Mouse (Mus musculus): ENCODE measurements around the gene Stambp. TPM values are rescaled to one million over a fixed set of nuclear protein-coding genes. Genes with fewer than 3 reads are reported as not detected.
"Not testable (repeated sequence)": the region's sequence is repeated elsewhere in the genome, so short reads cannot be mapped to it uniquely, and the experiment has no call there.

Stambp gene
- polyA plus RNA-seq, 1 experiment from 2014 or later = 28.3 TPM

GRCm38 (mm10) chr6:83598646-83599045 is 26.1 kb upstream of the Stambp start:
- H3K27ac ChIP-seq (ENCODE audit: low read length) = no peak overlapping the region
- H3K4me3 ChIP-seq (ENCODE audit: low read depth, low read length) = peak overlapping the region; percentile 15
- H3K4me1 ChIP-seq (ENCODE audit: control insufficient read depth, insufficient read depth, low read length) = no peaks in the 10 kb centered on the region
- H3K4me2 ChIP-seq (replicated peaks; ENCODE audit: low read depth, low read length) = peak overlapping the region; percentile 44
- WGBS = 8% methylated on average over 9 of the region's 9 CpGs
- no peaks in the 10 kb centered on the region for H3K36me3 ChIP-seq (ENCODE audit: control insufficient read depth, insufficient read depth, low read length)
- no peak overlapping the region for H3K9ac ChIP-seq (replicated peaks; ENCODE audit: low read depth, low read length)
- no peaks in the 10 kb centered on the region for H3K27me3 ChIP-seq (ENCODE audit: control insufficient read depth, insufficient read depth, low read length)
- H3K9me3 ChIP-seq (ENCODE audit: control insufficient read depth, low read depth, low read length) = no peaks in the 10 kb centered on the region
- no peak for ATAC-seq (ENCODE audit: insufficient number of reproducible peaks, insufficient read depth, low FRiP score, low read depth)

DNA sequence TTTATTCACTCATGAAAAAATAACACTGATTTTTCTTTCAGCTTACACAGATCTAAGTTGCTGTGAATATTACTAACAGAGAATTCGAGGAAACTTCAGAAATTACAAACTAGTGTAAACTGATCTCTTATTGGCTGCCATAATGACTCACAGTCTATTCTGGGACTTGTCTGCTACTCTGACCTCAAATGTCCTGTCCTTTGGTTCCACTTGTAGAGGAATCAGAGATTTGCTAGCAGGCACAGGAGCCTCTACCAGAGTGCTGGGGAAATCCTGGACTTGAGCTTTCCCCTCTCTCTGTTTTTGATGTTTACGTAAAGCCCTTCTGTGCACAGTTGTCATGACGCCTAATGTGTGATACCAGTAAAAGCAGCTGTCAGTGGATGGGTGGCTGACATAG is 25.5 kb upstream of the Stambp start:
- no peak overlapping the region for H3K27ac ChIP-seq (ENCODE audit: low read length)
- H3K4me2 ChIP-seq (replicated peaks; ENCODE audit: low read depth, low read length) = no peak overlapping the region
- no peaks in the 10 kb centered on the region for H3K36me3 ChIP-seq (ENCODE audit: control insufficient read depth, insufficient read depth, low read length)
- WGBS = 42% methylated on average over 3 of the region's 3 CpGs
- no peaks in the 10 kb centered on the region for H3K9me3 ChIP-seq (ENCODE audit: control insufficient read depth, low read depth, low read length)
- no peak for ATAC-seq (ENCODE audit: insufficient number of reproducible peaks, insufficient read depth, low FRiP score, low read depth)
- no peak overlapping the region for H3K4me3 ChIP-seq (ENCODE audit: low read depth, low read length)
- H3K9ac ChIP-seq (replicated peaks; ENCODE audit: low read depth, low read length) = no peak overlapping the region
- H3K27me3 ChIP-seq (ENCODE audit: control insufficient read depth, insufficient read depth, low read length) = no peaks in the 10 kb centered on the region
- no peaks in the 10 kb centered on the region for H3K4me1 ChIP-seq (ENCODE audit: control insufficient read depth, insufficient read depth, low read length)

- ATAC-seq (ENCODE audit: insufficient number of reproducible peaks, insufficient read depth, low FRiP score, low read depth) = no peak
- H3K9me3 ChIP-seq (ENCODE audit: control insufficient read depth, low read depth, low read length) = no peaks in the 10 kb centered on the region
- H3K4me3 ChIP-seq (ENCODE audit: low read depth, low read length) = no peak overlapping the region
- no peaks in the 10 kb centered on the region for H3K36me3 ChIP-seq (ENCODE audit: control insufficient read depth, insufficient read depth, low read length)
- no peaks in the 10 kb centered on the region for H3K4me1 ChIP-seq (ENCODE audit: control insufficient read depth, insufficient read depth, low read length)
- no peak overlapping the region for H3K4me2 ChIP-seq (replicated peaks; ENCODE audit: low read depth, low read length)
- no peak overlapping the region for H3K9ac ChIP-seq (replicated peaks; ENCODE audit: low read depth, low read length)
- 94% methylated on average over 2 of the region's 2 CpGs for WGBS
- H3K27ac ChIP-seq (ENCODE audit: low read length) = no peak overlapping the region
- H3K27me3 ChIP-seq (ENCODE audit: control insufficient read depth, insufficient read depth, low read length) = no peaks in the 10 kb centered on the region
Measured at GRCm38 (mm10) chr6:83595035-83595434, 22.5 kb upstream of the Stambp start.

DNA sequence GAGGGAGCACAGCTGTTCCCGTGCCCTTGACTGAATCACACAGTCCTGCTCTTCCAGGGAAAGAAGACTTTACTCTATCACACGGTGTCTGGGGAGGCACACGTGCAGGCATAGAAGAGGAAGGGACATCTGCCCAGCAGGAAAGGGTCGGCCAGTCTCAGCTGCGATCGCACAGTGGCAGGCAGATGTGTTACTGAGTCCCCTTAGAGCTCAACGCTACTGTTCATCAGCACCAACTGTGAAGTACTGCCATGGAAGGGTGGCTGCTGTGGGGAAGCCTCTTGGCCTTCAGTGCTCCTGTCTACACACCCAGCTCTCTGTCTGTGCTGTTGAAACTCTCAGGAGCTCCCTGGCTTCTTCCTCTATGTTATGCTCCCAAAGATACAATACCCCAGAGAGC is 21.4 kb upstream of the Stambp start:
- Histone ChIP-seq H3K27ac (ENCODE audit: low read length) (no peak overlapping the region), H3K9ac (replicated peaks; ENCODE audit: low read depth, low read length) (no peak overlapping the region), H3K9me3 (ENCODE audit: control insufficient read depth, low read depth, low read length) (no peaks in the 10 kb centered on the region), H3K36me3 (ENCODE audit: control insufficient read depth, insufficient read depth, low read length) (no peaks in the 10 kb centered on the region), H3K4me2 (replicated peaks; ENCODE audit: low read depth, low read length) (no peak overlapping the region), H3K4me1 (ENCODE audit: control insufficient read depth, insufficient read depth, low read length) (no peaks in the 10 kb centered on the region), H3K27me3 (ENCODE audit: control insufficient read depth, insufficient read depth, low read length) (no peaks in the 10 kb centered on the region), H3K4me3 (ENCODE audit: low read depth, low read length) (no peak overlapping the region)
- ATAC-seq (ENCODE audit: insufficient number of reproducible peaks, insufficient read depth, low FRiP score, low read depth) = no peak
- WGBS = 70% methylated on average over 7 of the region's 7 CpGs

DNA sequence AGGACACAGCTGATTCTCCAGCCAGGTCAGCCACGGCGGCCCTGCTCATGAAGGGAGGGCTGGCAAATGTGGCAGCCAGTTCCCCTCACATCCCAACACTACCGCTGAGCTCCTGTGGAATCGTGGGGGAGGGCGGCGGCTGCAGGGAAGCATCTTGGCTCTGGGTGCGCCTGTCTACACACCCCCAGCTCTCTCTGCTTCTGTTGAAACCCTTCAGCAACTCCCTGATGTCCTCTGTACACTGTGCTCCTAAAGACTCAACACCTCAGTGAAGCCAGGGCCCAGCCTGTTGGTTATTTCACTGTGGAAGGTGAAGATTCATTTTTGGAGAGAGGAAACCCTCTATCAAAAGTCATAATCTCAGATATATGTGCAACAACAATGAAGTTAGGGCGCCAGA is 19.5 kb upstream of the Stambp start:
- H3K4me1 ChIP-seq (ENCODE audit: control insufficient read depth, insufficient read depth, low read length) = no peaks in the 10 kb centered on the region
- H3K9ac ChIP-seq (replicated peaks; ENCODE audit: low read depth, low read length) = no peak overlapping the region
- 72% methylated on average over 8 of the region's 8 CpGs for WGBS
- no peaks in the 10 kb centered on the region for H3K36me3 ChIP-seq (ENCODE audit: control insufficient read depth, insufficient read depth, low read length)
- H3K27me3 ChIP-seq (ENCODE audit: control insufficient read depth, insufficient read depth, low read length) = no peaks in the 10 kb centered on the region
- H3K27ac ChIP-seq (ENCODE audit: low read length) = no peak overlapping the region
- H3K4me2 ChIP-seq (replicated peaks; ENCODE audit: low read depth, low read length) = no peak overlapping the region
- ATAC-seq (ENCODE audit: insufficient number of reproducible peaks, insufficient read depth, low FRiP score, low read depth) = no peak
- no peak overlapping the region for H3K4me3 ChIP-seq (ENCODE audit: low read depth, low read length)
- no peaks in the 10 kb centered on the region for H3K9me3 ChIP-seq (ENCODE audit: control insufficient read depth, low read depth, low read length)

DNA sequence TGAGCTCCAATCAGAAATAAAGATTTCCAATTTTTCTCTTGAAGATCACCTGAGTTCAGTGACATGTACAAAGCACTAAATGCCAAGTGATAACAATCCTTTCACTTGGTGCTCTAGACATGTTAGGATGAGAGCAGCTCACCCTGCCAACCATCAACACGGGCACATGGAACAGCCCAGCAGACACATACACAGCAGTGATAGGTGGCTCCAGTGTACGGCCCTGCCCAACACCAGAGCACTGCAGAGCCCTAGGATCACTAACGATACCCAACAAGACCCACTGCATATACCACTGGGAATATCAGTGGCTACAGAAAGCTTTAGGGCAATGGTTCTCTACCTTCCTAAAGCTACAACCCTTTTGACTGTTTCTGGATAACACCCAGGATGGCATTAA is 17.8 kb upstream of the Stambp start:
- H3K27ac ChIP-seq (ENCODE audit: low read length) = no peak overlapping the region
- no peaks in the 10 kb centered on the region for H3K9me3 ChIP-seq (ENCODE audit: control insufficient read depth, low read depth, low read length)
- 81% methylated on average over 3 of the region's 3 CpGs for WGBS
- H3K4me1 ChIP-seq (ENCODE audit: control insufficient read depth, insufficient read depth, low read length) = no peaks in the 10 kb centered on the region
- no peak for ATAC-seq (ENCODE audit: insufficient number of reproducible peaks, insufficient read depth, low FRiP score, low read depth)
- no peaks in the 10 kb centered on the region for H3K36me3 ChIP-seq (ENCODE audit: control insufficient read depth, insufficient read depth, low read length)
- H3K4me2 ChIP-seq (replicated peaks; ENCODE audit: low read depth, low read length) = no peak overlapping the region
- no peak overlapping the region for H3K9ac ChIP-seq (replicated peaks; ENCODE audit: low read depth, low read length)
- H3K27me3 ChIP-seq (ENCODE audit: control insufficient read depth, insufficient read depth, low read length) = no peaks in the 10 kb centered on the region
- no peak overlapping the region for H3K4me3 ChIP-seq (ENCODE audit: low read depth, low read length)

DNA sequence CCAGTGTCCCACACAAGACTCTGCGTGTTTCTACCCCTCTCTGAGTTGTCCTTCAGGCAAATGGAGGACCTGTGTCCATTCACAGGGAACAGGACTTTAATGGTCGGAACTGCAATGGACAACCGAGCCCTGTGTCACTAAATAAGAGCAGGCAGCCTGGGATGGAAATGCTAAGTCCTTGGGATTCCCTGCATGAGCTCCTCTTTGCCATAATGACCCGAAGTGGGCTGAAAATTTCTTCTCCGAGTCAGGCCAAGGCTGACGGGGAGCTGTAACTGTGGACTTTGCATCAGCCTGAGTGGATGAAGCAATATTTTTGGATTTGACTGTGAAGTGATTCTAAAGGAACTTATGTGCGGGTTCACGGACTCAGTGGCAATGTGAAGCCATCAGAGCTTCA is 14.7 kb upstream of the Stambp start:
- WGBS = 91% methylated on average over 8 of the region's 8 CpGs
- H3K36me3 ChIP-seq (ENCODE audit: control insufficient read depth, insufficient read depth, low read length); ATAC-seq (ENCODE audit: insufficient number of reproducible peaks, insufficient read depth, low FRiP score, low read depth): not testable (repeated sequence)

GRCm38 (mm10) chr6:83585328-83585727 is 12.8 kb upstream of the Stambp start:
- not testable (repeated sequence) for H3K4me2 ChIP-seq (replicated peaks; ENCODE audit: low read depth, low read length); H3K36me3 ChIP-seq (ENCODE audit: control insufficient read depth, insufficient read depth, low read length); H3K27me3 ChIP-seq (ENCODE audit: control insufficient read depth, insufficient read depth, low read length); H3K9me3 ChIP-seq (ENCODE audit: control insufficient read depth, low read depth, low read length); H3K4me3 ChIP-seq (ENCODE audit: low read depth, low read length); H3K27ac ChIP-seq (ENCODE audit: low read length); ATAC-seq (ENCODE audit: insufficient number of reproducible peaks, insufficient read depth, low FRiP score, low read depth); H3K9ac ChIP-seq (replicated peaks; ENCODE audit: low read depth, low read length); H3K4me1 ChIP-seq (ENCODE audit: control insufficient read depth, insufficient read depth, low read length)
- 69% methylated on average over 9 of the region's 9 CpGs for WGBS

More for the DNA sequence above, 14.7 kb upstream of the Stambp start:
- H3K27me3 ChIP-seq (ENCODE audit: control insufficient read depth, insufficient read depth, low read length); H3K4me2 ChIP-seq (replicated peaks; ENCODE audit: low read depth, low read length); H3K4me1 ChIP-seq (ENCODE audit: control insufficient read depth, insufficient read depth, low read length); H3K9ac ChIP-seq (replicated peaks; ENCODE audit: low read depth, low read length); H3K27ac ChIP-seq (ENCODE audit: low read length); H3K9me3 ChIP-seq (ENCODE audit: control insufficient read depth, low read depth, low read length); H3K4me3 ChIP-seq (ENCODE audit: low read depth, low read length): not testable (repeated sequence)

DNA sequence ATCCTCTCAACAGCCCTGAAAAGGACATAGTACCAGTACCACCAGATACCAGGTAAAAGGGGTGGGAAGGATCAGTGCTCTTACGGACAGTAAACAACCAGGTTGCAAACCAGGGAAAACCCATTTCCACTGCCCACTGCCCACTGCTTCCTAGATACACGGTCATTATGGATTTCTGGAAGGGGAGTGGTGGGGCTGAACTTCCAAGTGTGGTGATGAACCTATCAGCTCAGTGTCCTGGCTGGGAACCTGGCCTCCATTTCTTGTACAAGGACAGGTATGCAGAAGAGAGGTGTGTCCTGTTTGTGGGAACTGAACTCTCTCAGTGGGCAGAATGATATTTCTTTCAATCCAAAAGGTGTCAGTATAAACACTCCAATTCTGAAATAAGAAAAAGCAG is 11.1 kb upstream of the Stambp start:
- H3K9ac ChIP-seq (replicated peaks; ENCODE audit: low read depth, low read length) = no peak overlapping the region
- 70% methylated on average over 2 of the region's 2 CpGs for WGBS

More for the DNA sequence above, 11.1 kb upstream of the Stambp start:
- H3K4me1 ChIP-seq (ENCODE audit: control insufficient read depth, insufficient read depth, low read length) = no peaks in the 10 kb centered on the region
- no peaks in the 10 kb centered on the region for H3K36me3 ChIP-seq (ENCODE audit: control insufficient read depth, insufficient read depth, low read length)
- no peaks in the 10 kb centered on the region for H3K27me3 ChIP-seq (ENCODE audit: control insufficient read depth, insufficient read depth, low read length)
- no peak overlapping the region for H3K4me3 ChIP-seq (ENCODE audit: low read depth, low read length)
- no peak for ATAC-seq (ENCODE audit: insufficient number of reproducible peaks, insufficient read depth, low FRiP score, low read depth)
- H3K27ac ChIP-seq (ENCODE audit: low read length) = no peak overlapping the region
- no peak overlapping the region for H3K4me2 ChIP-seq (replicated peaks; ENCODE audit: low read depth, low read length)
- H3K9me3 ChIP-seq (ENCODE audit: control insufficient read depth, low read depth, low read length) = no peaks in the 10 kb centered on the region
